Mouse (Mus musculus): ENCODE measurements at regions not wholly inside any gene's neighbourhood (a gene's known extent, or its start where the extent isn't known, plus 50 kb on each side); places are given as distances from the start of the nearest gene placed in this dataset.

DNA sequence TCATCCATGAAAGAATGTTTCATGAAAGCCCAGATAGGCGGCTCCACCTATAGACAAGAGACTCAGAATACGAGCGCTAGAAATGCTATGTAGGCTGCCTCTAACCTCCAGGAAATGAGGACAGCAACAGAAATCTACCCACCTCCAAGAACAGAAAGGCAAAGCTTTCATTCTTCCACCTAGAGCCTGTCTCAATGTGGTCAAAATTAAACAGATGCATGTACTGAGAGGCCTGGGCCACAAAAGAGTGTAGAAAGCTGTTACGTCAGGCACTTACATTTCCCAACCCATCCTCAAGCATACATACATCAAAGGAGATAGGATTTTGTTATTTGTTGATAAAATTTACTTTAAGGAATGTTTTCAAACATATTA is 225.1 kb upstream of the Prkd1 start:
- no peaks in the 10 kb centered on the region for H3K36me3 ChIP-seq (ENCODE audit: control insufficient read depth, insufficient read depth, low read length)
- no peaks in the 10 kb centered on the region for H3K27me3 ChIP-seq (ENCODE audit: control insufficient read depth, insufficient read depth, low read length)
- H3K9me3 ChIP-seq (ENCODE audit: control insufficient read depth, low read length), result no peaks in the 10 kb centered on the region
- no peaks in the 10 kb centered on the region for H3K4me1 ChIP-seq (ENCODE audit: control insufficient read depth in 2 of 2, insufficient read depth in 2 of 2, low read length in 2 of 2)
- no peak overlapping the region for H3K4me2 ChIP-seq (ENCODE audit: low read length)
- no peak overlapping the region for H3K4me3 ChIP-seq (ENCODE audit: control insufficient read depth in 1 of 2, insufficient read depth in 1 of 2, low read depth in 1 of 2, low read length in 2 of 2)
- no peak overlapping the region for H3K27ac ChIP-seq (replicated peaks in 1 of 2; ENCODE audit: control insufficient read depth in 1 of 2, insufficient read depth in 1 of 2, low read depth in 2 of 2, low read length in 2 of 2)
- WGBS, result 87% methylated on average over 4 of the region's 4 CpGs
- no peak for ATAC-seq (ENCODE audit: insufficient number of reproducible peaks, insufficient read depth, low FRiP score, low read depth)
- no peak overlapping the region for H3K9ac ChIP-seq (ENCODE audit: low read length)

DNA sequence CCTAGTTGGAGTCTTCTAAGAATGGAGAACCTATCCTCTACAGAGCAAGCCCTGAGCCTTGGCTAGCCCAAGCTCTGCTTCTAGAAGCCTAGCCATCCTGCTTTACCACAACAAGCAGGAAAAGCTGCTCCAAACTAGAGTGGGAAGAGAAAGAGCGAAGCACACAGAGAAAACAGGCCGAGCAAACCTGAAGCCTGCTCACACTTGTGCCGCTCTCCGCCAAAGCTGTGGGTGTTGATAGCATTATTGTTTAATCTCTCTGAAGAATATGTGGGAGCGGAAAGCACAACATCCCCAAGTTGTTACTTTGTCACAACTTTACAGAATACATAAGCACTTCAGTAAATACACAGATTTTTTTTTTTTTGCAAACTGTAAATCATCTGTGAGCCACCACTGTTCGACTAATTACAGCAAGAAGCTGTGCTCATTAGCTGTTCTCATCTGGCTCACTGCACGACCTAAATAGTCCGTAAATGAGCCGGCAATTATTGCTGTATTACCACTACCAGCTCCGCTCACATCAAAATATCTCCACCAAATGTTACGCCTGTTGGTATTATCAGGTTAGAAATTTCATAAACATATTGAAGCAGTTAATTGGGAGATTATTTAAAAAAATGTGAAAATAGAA is 224.6 kb upstream of the Prkd1 start:
- Histone ChIP-seq H3K4me1 (ENCODE audit: control insufficient read depth in 2 of 2, insufficient read depth in 2 of 2, low read length in 2 of 2) (no peaks in the 10 kb centered on the region), H3K36me3 (ENCODE audit: control insufficient read depth, insufficient read depth, low read length) (no peaks in the 10 kb centered on the region), H3K27ac (replicated peaks in 1 of 2; ENCODE audit: control insufficient read depth in 1 of 2, insufficient read depth in 1 of 2, low read depth in 2 of 2, low read length in 2 of 2) (no peak overlapping the region), H3K27me3 (ENCODE audit: control insufficient read depth, insufficient read depth, low read length) (no peaks in the 10 kb centered on the region), H3K9me3 (ENCODE audit: control insufficient read depth, low read length) (no peaks in the 10 kb centered on the region), H3K4me3 (ENCODE audit: control insufficient read depth in 1 of 2, insufficient read depth in 1 of 2, low read depth in 1 of 2, low read length in 2 of 2) (no peak overlapping the region), H3K4me2 (ENCODE audit: low read length) (no peak overlapping the region), H3K9ac (ENCODE audit: low read length) (no peak overlapping the region)
- no peak for ATAC-seq (ENCODE audit: insufficient number of reproducible peaks, insufficient read depth, low FRiP score, low read depth)
- WGBS, result 82% methylated on average over 11 of the region's 11 CpGs

DNA sequence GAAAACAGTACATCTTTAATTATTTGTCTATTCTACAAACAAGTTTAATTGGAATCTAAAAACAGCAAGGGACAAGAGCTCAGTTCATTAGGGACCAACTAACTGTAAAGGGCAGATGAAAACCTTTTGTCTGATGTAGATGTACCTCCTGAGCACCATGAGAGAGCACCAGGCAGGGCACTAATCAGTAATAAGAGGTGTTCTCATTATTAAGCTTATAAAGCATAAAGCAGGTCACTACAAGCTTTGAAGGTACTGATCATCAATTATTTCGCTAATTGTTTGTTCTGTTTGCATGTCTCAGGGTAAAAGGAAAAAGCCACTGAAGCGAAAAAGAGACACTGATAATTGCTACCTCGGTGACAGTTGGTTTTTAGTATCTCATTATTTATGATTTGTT is 202.7 kb upstream of the Prkd1 start:
- Histone ChIP-seq H3K4me3 (ENCODE audit: control insufficient read depth in 1 of 2, insufficient read depth in 1 of 2, low read depth in 1 of 2, low read length in 2 of 2) (no peak overlapping the region), H3K27me3 (ENCODE audit: control insufficient read depth, insufficient read depth, low read length) (no peaks in the 10 kb centered on the region), H3K4me1 (ENCODE audit: control insufficient read depth in 2 of 2, insufficient read depth in 2 of 2, low read length in 2 of 2) (peaks cover 0 to 5% of the 10 kb centered on the region in 2 experiments; a peak in 2 of 4 replicates), H3K27ac (replicated peaks in 1 of 2; ENCODE audit: control insufficient read depth in 1 of 2, insufficient read depth in 1 of 2, low read depth in 2 of 2, low read length in 2 of 2) (no peak overlapping the region), H3K4me2 (ENCODE audit: low read length) (no peak overlapping the region), H3K36me3 (ENCODE audit: control insufficient read depth, insufficient read depth, low read length) (no peaks in the 10 kb centered on the region), H3K9me3 (ENCODE audit: control insufficient read depth, low read length) (no peaks in the 10 kb centered on the region), H3K9ac (ENCODE audit: low read length) (no peak overlapping the region)
- WGBS, result 81% methylated on average over 3 of the region's 3 CpGs
- no peak for ATAC-seq (ENCODE audit: insufficient number of reproducible peaks, insufficient read depth, low FRiP score, low read depth)

DNA sequence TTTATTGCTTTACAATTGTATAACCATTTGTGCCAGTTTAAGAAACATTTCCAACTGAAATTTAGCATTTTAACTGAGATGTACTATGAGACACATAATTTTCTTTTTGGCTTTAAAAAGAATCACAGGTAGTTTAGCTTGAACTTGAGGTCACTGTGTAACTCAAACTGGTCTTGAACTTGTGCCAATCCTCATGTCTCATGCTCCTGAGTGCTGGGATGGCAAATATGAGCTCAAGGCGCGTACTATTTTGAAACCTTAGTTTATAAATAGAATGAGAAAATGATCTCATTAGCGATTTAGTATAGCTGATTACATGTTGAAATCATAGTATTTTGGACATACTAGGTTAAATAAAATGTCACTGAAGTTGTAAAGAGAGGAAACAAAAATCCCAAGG is 199.1 kb upstream of the Prkd1 start:
- peaks cover 0 to 5% of the 10 kb centered on the region in 2 experiments; a peak in 2 of 4 replicates for H3K4me1 ChIP-seq (ENCODE audit: control insufficient read depth in 2 of 2, insufficient read depth in 2 of 2, low read length in 2 of 2)
- no peaks in the 10 kb centered on the region for H3K36me3 ChIP-seq (ENCODE audit: control insufficient read depth, insufficient read depth, low read length)
- no peaks in the 10 kb centered on the region for H3K9me3 ChIP-seq (ENCODE audit: control insufficient read depth, low read length)
- H3K27ac ChIP-seq (replicated peaks in 1 of 2; ENCODE audit: control insufficient read depth in 1 of 2, insufficient read depth in 1 of 2, low read depth in 2 of 2, low read length in 2 of 2), result no peak overlapping the region
- no peak overlapping the region for H3K4me2 ChIP-seq (ENCODE audit: low read length)
- H3K4me3 ChIP-seq (ENCODE audit: control insufficient read depth in 1 of 2, insufficient read depth in 1 of 2, low read depth in 1 of 2, low read length in 2 of 2), result no peak overlapping the region
- no peak overlapping the region for H3K9ac ChIP-seq (ENCODE audit: low read length)
- H3K27me3 ChIP-seq (ENCODE audit: control insufficient read depth, insufficient read depth, low read length), result no peaks in the 10 kb centered on the region
- no peak for ATAC-seq (ENCODE audit: insufficient number of reproducible peaks, insufficient read depth, low FRiP score, low read depth)
- 35% methylated on average over 3 of the region's 3 CpGs for WGBS

DNA sequence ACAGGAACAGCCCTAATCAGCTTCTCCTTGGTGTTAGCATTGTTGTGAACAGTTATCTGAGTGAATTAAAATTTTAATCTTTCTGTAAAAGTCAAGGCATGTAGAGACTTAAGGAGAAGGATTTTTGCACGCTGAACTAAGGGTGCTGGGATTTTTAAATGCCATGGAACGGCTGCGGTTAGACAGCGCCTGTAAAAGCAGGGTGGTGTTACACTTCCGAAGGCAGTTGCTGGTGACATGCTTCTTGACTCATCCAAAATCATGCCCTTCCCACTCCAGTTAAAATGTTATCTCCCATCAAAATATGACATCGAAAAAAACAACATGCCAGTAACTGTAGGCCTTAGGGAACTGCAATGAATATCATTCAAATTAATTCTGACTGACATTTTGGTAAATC is 193.8 kb upstream of the Prkd1 start:
- Histone ChIP-seq H3K4me1 (ENCODE audit: control insufficient read depth in 2 of 2, insufficient read depth in 2 of 2, low read length in 2 of 2) (no peaks in the 10 kb centered on the region), H3K4me3 (ENCODE audit: control insufficient read depth in 1 of 2, insufficient read depth in 1 of 2, low read depth in 1 of 2, low read length in 2 of 2) (no peak overlapping the region), H3K36me3 (ENCODE audit: control insufficient read depth, insufficient read depth, low read length) (no peaks in the 10 kb centered on the region), H3K27me3 (ENCODE audit: control insufficient read depth, insufficient read depth, low read length) (no peaks in the 10 kb centered on the region), H3K9ac (ENCODE audit: low read length) (no peak overlapping the region), H3K4me2 (ENCODE audit: low read length) (no peak overlapping the region), H3K27ac (replicated peaks in 1 of 2; ENCODE audit: control insufficient read depth in 1 of 2, insufficient read depth in 1 of 2, low read depth in 2 of 2, low read length in 2 of 2) (no peak overlapping the region), H3K9me3 (ENCODE audit: control insufficient read depth, low read length) (no peaks in the 10 kb centered on the region)
- ATAC-seq (ENCODE audit: insufficient number of reproducible peaks, insufficient read depth, low FRiP score, low read depth), result no peak
- 82% methylated on average over 6 of the region's 6 CpGs for WGBS

DNA sequence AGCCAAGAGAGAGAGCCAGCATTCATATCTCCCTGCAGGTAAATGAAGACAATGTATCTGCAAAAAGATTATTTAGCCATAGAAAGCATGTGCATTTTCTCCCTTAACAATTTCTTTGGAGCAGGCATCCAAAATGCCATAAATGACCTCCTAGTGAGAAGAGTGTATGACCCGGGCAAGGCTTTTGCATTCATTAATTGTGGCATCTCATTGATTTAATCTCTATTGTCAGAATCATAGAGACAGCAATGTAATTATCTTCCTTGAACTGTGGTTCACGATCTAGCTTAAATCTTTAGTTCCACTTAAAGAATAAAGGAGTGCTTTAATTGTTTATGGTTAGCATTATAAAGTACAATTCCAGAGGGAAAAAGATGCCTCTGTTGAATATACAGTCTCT is 190.5 kb upstream of the Prkd1 start:
- WGBS, result 81% methylated on average over 2 of the region's 2 CpGs
- Histone ChIP-seq H3K36me3 (ENCODE audit: control insufficient read depth, insufficient read depth, low read length) (no peaks in the 10 kb centered on the region), H3K9me3 (ENCODE audit: control insufficient read depth, low read length) (no peaks in the 10 kb centered on the region), H3K4me3 (ENCODE audit: control insufficient read depth in 1 of 2, insufficient read depth in 1 of 2, low read depth in 1 of 2, low read length in 2 of 2) (no peak overlapping the region), H3K4me1 (ENCODE audit: control insufficient read depth in 2 of 2, insufficient read depth in 2 of 2, low read length in 2 of 2) (no peaks in the 10 kb centered on the region), H3K4me2 (ENCODE audit: low read length) (no peak overlapping the region), H3K27ac (replicated peaks in 1 of 2; ENCODE audit: control insufficient read depth in 1 of 2, insufficient read depth in 1 of 2, low read depth in 2 of 2, low read length in 2 of 2) (no peak overlapping the region), H3K9ac (ENCODE audit: low read length) (no peak overlapping the region), H3K27me3 (ENCODE audit: control insufficient read depth, insufficient read depth, low read length) (no peaks in the 10 kb centered on the region)
- ATAC-seq (ENCODE audit: insufficient number of reproducible peaks, insufficient read depth, low FRiP score, low read depth), result no peak

DNA sequence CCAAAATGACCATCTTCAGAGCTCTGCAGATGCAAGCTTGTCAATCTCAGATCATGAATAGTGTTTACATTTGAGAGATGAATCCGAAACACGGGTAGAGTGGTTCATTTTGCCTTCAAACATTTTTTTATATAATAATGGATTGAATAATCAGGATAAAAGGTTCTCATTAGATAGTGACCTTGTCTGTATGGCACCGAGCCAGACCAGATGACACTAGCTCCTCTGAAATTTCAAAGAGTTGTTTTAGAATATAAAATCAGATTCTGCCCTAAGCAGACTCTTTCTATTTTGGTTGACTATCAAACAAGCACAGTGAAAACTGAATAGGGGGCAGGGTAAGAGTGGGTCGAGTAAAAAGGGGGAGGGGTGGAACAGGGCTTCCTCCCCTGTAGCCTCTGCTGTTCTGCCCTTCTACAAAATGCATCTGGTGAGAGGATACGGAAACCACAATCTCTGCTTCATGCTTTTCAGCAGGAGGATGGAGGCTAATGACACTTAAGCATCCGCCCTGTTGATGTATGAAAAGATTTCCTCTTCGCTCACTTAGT is 159.9 kb upstream of the Prkd1 start:
- Histone ChIP-seq H3K27me3 (ENCODE audit: control insufficient read depth, insufficient read depth, low read length) (no peaks in the 10 kb centered on the region), H3K4me3 (ENCODE audit: control insufficient read depth in 1 of 2, insufficient read depth in 1 of 2, low read depth in 1 of 2, low read length in 2 of 2) (no peak overlapping the region), H3K27ac (replicated peaks in 1 of 2; ENCODE audit: control insufficient read depth in 1 of 2, insufficient read depth in 1 of 2, low read depth in 2 of 2, low read length in 2 of 2) (no peak overlapping the region), H3K36me3 (ENCODE audit: control insufficient read depth, insufficient read depth, low read length) (no peaks in the 10 kb centered on the region), H3K9ac (ENCODE audit: low read length) (no peak overlapping the region), H3K4me1 (ENCODE audit: control insufficient read depth in 2 of 2, insufficient read depth in 2 of 2, low read length in 2 of 2) (no peaks in the 10 kb centered on the region), H3K4me2 (ENCODE audit: low read length) (no peak overlapping the region), H3K9me3 (ENCODE audit: control insufficient read depth, low read length) (no peaks in the 10 kb centered on the region)
- ATAC-seq (ENCODE audit: insufficient number of reproducible peaks, insufficient read depth, low FRiP score, low read depth), result no peak
- 64% methylated on average over 7 of the region's 7 CpGs for WGBS

DNA sequence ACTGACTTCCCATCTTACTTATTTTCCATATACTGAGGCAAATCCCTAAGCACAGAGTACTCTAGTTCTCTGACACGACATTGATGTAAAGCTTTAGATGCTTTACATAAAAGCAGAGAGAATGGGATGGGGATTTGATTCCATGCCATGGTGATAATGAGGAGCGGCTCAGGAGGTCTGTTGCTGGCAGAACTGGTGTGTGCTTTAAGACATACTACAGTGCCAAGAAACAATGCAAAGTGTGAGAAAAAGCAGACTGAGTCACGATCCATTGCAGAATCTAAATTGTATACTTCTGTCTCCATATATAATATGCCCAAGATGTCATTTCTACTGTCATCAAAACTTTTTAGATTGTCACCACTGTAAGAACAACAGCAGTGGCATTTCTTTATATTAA is 155.5 kb upstream of the Prkd1 start:
- 53% methylated on average over 3 of the region's 3 CpGs for WGBS
- H3K27ac ChIP-seq (replicated peaks in 1 of 2; ENCODE audit: control insufficient read depth in 1 of 2, insufficient read depth in 1 of 2, low read depth in 2 of 2, low read length in 2 of 2), result no peak overlapping the region
- no peaks in the 10 kb centered on the region for H3K4me1 ChIP-seq (ENCODE audit: control insufficient read depth in 2 of 2, insufficient read depth in 2 of 2, low read length in 2 of 2)
- no peak overlapping the region for H3K4me2 ChIP-seq (ENCODE audit: low read length)
- no peak for ATAC-seq (ENCODE audit: insufficient number of reproducible peaks, insufficient read depth, low FRiP score, low read depth)
- no peaks in the 10 kb centered on the region for H3K9me3 ChIP-seq (ENCODE audit: control insufficient read depth, low read length)
- no peaks in the 10 kb centered on the region for H3K36me3 ChIP-seq (ENCODE audit: control insufficient read depth, insufficient read depth, low read length)
- H3K4me3 ChIP-seq (ENCODE audit: control insufficient read depth in 1 of 2, insufficient read depth in 1 of 2, low read depth in 1 of 2, low read length in 2 of 2), result no peak overlapping the region
- H3K27me3 ChIP-seq (ENCODE audit: control insufficient read depth, insufficient read depth, low read length), result no peaks in the 10 kb centered on the region
- no peak overlapping the region for H3K9ac ChIP-seq (ENCODE audit: low read length)
